Mouse (Mus musculus): ENCODE results near the gene Ppp2r5d.

Gene Ppp2r5d

GRCm38 (mm10) chr17:46714756-46715481 lies 10.0 kb upstream of the Ppp2r5d start:
- no peak for DNase-seq (ENCODE audit: low spot score)

- no peak for DNase-seq (ENCODE audit: low spot score)
Measured at GRCm38 (mm10) chr17:46713849-46714248, 8.9 kb upstream of the Ppp2r5d start.

- DNase-seq (ENCODE audit: low spot score): no peak
Measured at GRCm38 (mm10) chr17:46712442-46712841, 7.5 kb upstream of the Ppp2r5d start.

- peak; percentile 81 for DNase-seq (ENCODE audit: low spot score)
Measured at GRCm38 (mm10) chr17:46711612-46712271, 6.8 kb upstream of the Ppp2r5d start.

- DNase-seq (ENCODE audit: low spot score): peak; percentile 94
Measured at GRCm38 (mm10) chr17:46710959-46711597, 6.2 kb upstream of the Ppp2r5d start, which contains the start of gene Pex6. Pex6 (plus strand) TSS chr17:46711463.

- DNase-seq (ENCODE audit: low spot score): no peak
Measured at GRCm38 (mm10) chr17:46706375-46707089, 1.6 kb upstream of the Ppp2r5d start.

GRCm38 (mm10) chr17:46703971-46704886 lies 682 bp downstream of the Ppp2r5d start:
- no peak for DNase-seq (ENCODE audit: low spot score)

- no peak for DNase-seq (ENCODE audit: low spot score)
Measured at GRCm38 (mm10) chr17:46702506-46702905, 2.4 kb downstream of the Ppp2r5d start.

- DNase-seq (ENCODE audit: low spot score): no peak
Measured at GRCm38 (mm10) chr17:46702100-46702499, 2.8 kb downstream of the Ppp2r5d start.

- no peak for DNase-seq (ENCODE audit: low spot score)
Measured at GRCm38 (mm10) chr17:46701489-46701888, 3.4 kb downstream of the Ppp2r5d start.

- no peak for DNase-seq (ENCODE audit: low spot score)
Measured at GRCm38 (mm10) chr17:46699912-46700311, 5.0 kb downstream of the Ppp2r5d start.

GRCm38 (mm10) chr17:46699245-46699644 lies 5.7 kb downstream of the Ppp2r5d start:
- DNase-seq (ENCODE audit: low spot score): no peak

- DNase-seq (ENCODE audit: low spot score): no peak
Measured at GRCm38 (mm10) chr17:46698515-46698914, 6.4 kb downstream of the Ppp2r5d start.

- DNase-seq (ENCODE audit: low spot score): no peak
Measured at GRCm38 (mm10) chr17:46694517-46695063, 10.3 kb downstream of the Ppp2r5d start.

GRCm38 (mm10) chr17:46691390-46691789 lies 13.5 kb downstream of the Ppp2r5d start:
- DNase-seq (ENCODE audit: low spot score): no peak

- no peak for DNase-seq (ENCODE audit: low spot score)
Measured at GRCm38 (mm10) chr17:46690665-46691064, 14.2 kb downstream of the Ppp2r5d start.

GRCm38 (mm10) chr17:46685913-46686312 lies 19.0 kb downstream of the Ppp2r5d start:
- no peak for DNase-seq (ENCODE audit: low spot score)

GRCm38 (mm10) chr17:46682654-46683389 lies 22.1 kb downstream of the Ppp2r5d start:
- no peak for DNase-seq (ENCODE audit: low spot score)

- no peak for DNase-seq (ENCODE audit: low spot score)
Measured at GRCm38 (mm10) chr17:46681466-46682118, 23.3 kb downstream of the Ppp2r5d start.
